Mouse (Mus musculus) hindbrain, embryonic 11.5 days (tissue): Measurements from ENCODE around the gene Kars. TPM values are rescaled to one million over a fixed set of nuclear protein-coding genes. Genes with fewer than 3 reads are reported as not detected.

ENCODE experiments used
- ATAC-seq: fragments of 200-750 bp; cut with Nextera tagmentation; 2 replicates; pipeline ENCODE4 v1.8.0; 2017; ENCODE audit warnings: mild to moderate bottlenecking, moderate TSS enrichment, moderate library complexity; ENCODE audit not compliant: low FRiP score
- DNase-seq: peaks from one replicate; pipeline ENCODE4 v3.0.0-alpha.2; 2015; ENCODE audit warnings: low spot score
- H3K27ac ChIP-seq: fragments of 300-500 bp; sonication (generic); 2 replicates; pipeline ENCODE4 v1.5.1; 2014; ENCODE audit warnings: mild to moderate bottlenecking, low read depth, low read length
- H3K27me3 ChIP-seq: fragments of 300-500 bp; sonication (generic); 2 replicates; pipeline ENCODE4 v1.6.1; 2014; ENCODE audit warnings: mild to moderate bottlenecking, low read length, moderate library complexity, mixed read lengths; ENCODE audit not compliant: control insufficient read depth, insufficient read depth
- H3K36me3 ChIP-seq: fragments of 300-500 bp; sonication (generic); 2 replicates; pipeline ENCODE4 v1.6.1; 2014; ENCODE audit warnings: mild to moderate bottlenecking, low read length, moderate library complexity, mixed read lengths; ENCODE audit not compliant: control insufficient read depth, insufficient read depth
- H3K4me1 ChIP-seq: fragments of 300-500 bp; sonication (generic); replicated peaks from 2 replicates; pipeline ENCODE4 v1.6.1; 2014; ENCODE audit warnings: low read length, mixed read lengths; ENCODE audit not compliant: control insufficient read depth, insufficient read depth
- H3K4me2 ChIP-seq: fragments of 300-500 bp; sonication (generic); replicated peaks from 2 replicates; pipeline ENCODE4 v1.6.1; 2014; ENCODE audit warnings: mild to moderate bottlenecking, low read depth, low read length
- H3K4me3 ChIP-seq: fragments of 300-500 bp; sonication (generic); 2 replicates; pipeline ENCODE4 v1.5.1; 2014; ENCODE audit warnings: low read depth, low read length
- H3K9ac ChIP-seq: fragments of 300-500 bp; sonication (generic); 2 replicates; pipeline ENCODE4 v1.6.1; 2014; ENCODE audit warnings: low read depth, low read length
- H3K9me3 ChIP-seq: fragments of 300-500 bp; sonication (generic); 2 replicates; pipeline ENCODE4 v1.6.1; 2016; ENCODE audit warnings: low read length; ENCODE audit not compliant: control insufficient read depth
- WGBS: fragments of 180-500 bp; shearing (Covaris S2); extraction: QIAGEN DNeasy Blood & Tissue Kit; methylation state at CpG from one replicate; pipeline ENCODE4 v1.1.7; 2014; 5-methylcytosine and 5-hydroxymethylcytosine counted together
- polyA plus RNA-seq: library from polyadenylated mRNA; unstranded; fragments of >200 nt; fragmentation: Nextera tagmentation; extraction: Ambion mirVana; gene quantifications from 2 replicates; pipeline ENCODE4 v1.2.1, GENCODE M21; 2014

Gene Kars
- polyA plus RNA-seq, 1 experiment from 2014 or later: 239 TPM

DNA sequence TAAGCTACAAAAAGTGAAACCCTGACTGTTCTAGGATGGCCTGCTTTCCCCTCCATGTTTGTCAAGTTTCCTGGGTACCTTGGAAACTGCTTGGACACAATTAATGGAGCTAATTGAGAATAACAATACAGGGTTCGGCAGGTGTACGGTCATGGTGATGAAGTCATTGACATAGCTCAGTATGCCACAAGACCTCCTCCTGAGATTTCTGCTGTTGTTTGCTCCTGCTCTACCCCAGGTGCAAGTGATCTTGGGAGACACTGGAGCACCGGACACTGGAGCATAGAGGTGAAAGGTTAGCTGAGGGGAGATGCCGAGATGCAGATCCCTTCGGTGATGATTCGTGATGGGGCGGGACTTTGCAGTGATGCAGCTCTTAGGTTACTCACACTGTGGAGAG lies 21.9 kb upstream of the Kars start:
- ATAC-seq: no peak
- Histone ChIP-seq H3K27me3 (no peaks in the 10 kb centered on the region), H3K9me3 (no peaks in the 10 kb centered on the region), H3K36me3 (no peaks in the 10 kb centered on the region), H3K4me3 (no peak overlapping the region), H3K4me2 (no peak overlapping the region), H3K27ac (no peak overlapping the region), H3K9ac (no peak overlapping the region), H3K4me1 (no peaks in the 10 kb centered on the region)
- DNase-seq: no peak
- WGBS: 43% methylated on average over 7 of the region's 7 CpGs

GRCm38 (mm10) chr8:112030663-112031062 lies 19.5 kb upstream of the Kars start:
- H3K27ac ChIP-seq: no peak overlapping the region
- H3K27me3 ChIP-seq: no peaks in the 10 kb centered on the region
- ATAC-seq: no peak
- no peaks in the 10 kb centered on the region for H3K36me3 ChIP-seq
- H3K9ac ChIP-seq: no peak overlapping the region
- H3K4me1 ChIP-seq: no peaks in the 10 kb centered on the region
- H3K4me2 ChIP-seq: no peak overlapping the region
- no peaks in the 10 kb centered on the region for H3K9me3 ChIP-seq
- 59% methylated on average over 6 of the region's 6 CpGs for WGBS
- H3K4me3 ChIP-seq: no peak overlapping the region
- no peak for DNase-seq

GRCm38 (mm10) chr8:112029455-112029854 lies 18.3 kb upstream of the Kars start:
- Histone ChIP-seq H3K27me3 (no peaks in the 10 kb centered on the region), H3K27ac (no peak overlapping the region), H3K9ac (no peak overlapping the region), H3K4me2 (no peak overlapping the region), H3K4me3 (no peak overlapping the region), H3K36me3 (no peaks in the 10 kb centered on the region), H3K9me3 (no peaks in the 10 kb centered on the region), H3K4me1 (no peaks in the 10 kb centered on the region)
- DNase-seq (no peak), ATAC-seq (no peak)
- 90% methylated on average over 7 of the region's 7 CpGs for WGBS

DNA sequence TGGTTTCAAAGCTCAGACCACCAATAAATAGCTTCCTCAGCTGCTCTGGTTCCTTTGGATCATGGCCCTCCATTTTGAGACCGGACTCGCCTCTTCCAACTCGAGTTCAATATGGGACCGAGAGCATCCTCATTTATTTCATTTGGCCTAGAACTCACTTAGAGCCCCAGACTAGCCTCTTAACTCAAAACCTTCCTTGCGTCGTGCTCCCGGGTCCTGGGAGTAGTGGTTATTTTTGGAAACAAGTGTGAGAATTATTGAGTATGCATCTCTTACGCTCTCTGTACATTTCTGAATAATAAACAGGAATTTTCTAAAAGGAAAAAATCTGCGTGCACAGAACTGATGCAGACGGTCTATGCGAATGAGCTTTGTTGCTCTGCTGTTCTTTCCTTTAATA lies 3.8 kb upstream of the Kars start, which contains the start of gene Gm6793:
Gene Gm6793, minus strand, starts transcription at position 101 of the 400 bp plus-strand sequence.
- Histone ChIP-seq H3K4me2 (no peak within 1 kb of the TSS), H3K27me3 (no peaks in the 10 kb centered on the region), H3K4me3 (no peak within 1 kb of the TSS), H3K36me3 (no peaks in the 10 kb centered on the region), H3K9me3 (no peaks in the 10 kb centered on the region), H3K27ac (no peak within 1 kb of the TSS), H3K4me1 (no peaks in the 10 kb centered on the region), H3K9ac (no peak within 1 kb of the TSS)
- WGBS: 94% methylated on average over 11 of the region's 11 CpGs
- no peak for DNase-seq
- ATAC-seq: no peak

DNA sequence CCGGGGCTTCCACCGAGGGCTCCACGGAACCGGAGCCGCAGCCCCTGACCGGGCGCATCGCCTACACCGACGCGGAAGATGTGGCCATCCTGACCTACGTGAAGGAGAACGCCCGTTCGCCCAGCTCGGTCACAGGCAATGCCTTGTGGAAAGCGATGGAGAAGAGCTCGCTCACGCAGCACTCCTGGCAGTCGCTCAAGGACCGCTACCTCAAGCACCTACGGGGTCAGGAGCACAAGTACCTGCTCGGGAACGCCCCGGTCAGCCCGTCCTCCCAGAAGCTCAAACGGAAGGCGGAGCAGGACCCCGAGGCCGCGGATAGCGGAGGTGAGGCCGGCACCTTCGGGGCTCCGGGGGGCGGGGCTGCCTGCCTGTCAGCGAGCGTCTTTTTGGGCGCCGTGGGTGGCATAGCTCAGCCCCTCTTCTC lies 706 bp upstream of the Kars start:
- Histone ChIP-seq H3K4me3 (peak overlapping the region; percentile 74), H3K27ac (peak overlapping the region; percentile 42), H3K4me2 (peak overlapping the region; percentile 96), H3K36me3 (no peaks in the 10 kb centered on the region), H3K4me1 (no peaks in the 10 kb centered on the region), H3K27me3 (no peaks in the 10 kb centered on the region), H3K9me3 (no peaks in the 10 kb centered on the region), H3K9ac (peak overlapping the region; percentile 68)
- under 1% methylated on average over 39 of the region's 40 CpGs for WGBS
- DNase-seq (peak; percentile 55), ATAC-seq (peak; percentile 66)

- no peak overlapping the region for H3K4me3 ChIP-seq
- H3K36me3 ChIP-seq: no peaks in the 10 kb centered on the region
- H3K4me1 ChIP-seq: no peaks in the 10 kb centered on the region
- DNase-seq: no peak
- H3K27me3 ChIP-seq: no peaks in the 10 kb centered on the region
- H3K4me2 ChIP-seq: no peak overlapping the region
- H3K9ac ChIP-seq: no peak overlapping the region
- no peak for ATAC-seq
- H3K27ac ChIP-seq: no peak overlapping the region
- no peaks in the 10 kb centered on the region for H3K9me3 ChIP-seq
- WGBS: 94% methylated on average over 7 of the region's 7 CpGs
Measured at GRCm38 (mm10) chr8:112009558-112009957, 1.6 kb downstream of the Kars start.

DNA sequence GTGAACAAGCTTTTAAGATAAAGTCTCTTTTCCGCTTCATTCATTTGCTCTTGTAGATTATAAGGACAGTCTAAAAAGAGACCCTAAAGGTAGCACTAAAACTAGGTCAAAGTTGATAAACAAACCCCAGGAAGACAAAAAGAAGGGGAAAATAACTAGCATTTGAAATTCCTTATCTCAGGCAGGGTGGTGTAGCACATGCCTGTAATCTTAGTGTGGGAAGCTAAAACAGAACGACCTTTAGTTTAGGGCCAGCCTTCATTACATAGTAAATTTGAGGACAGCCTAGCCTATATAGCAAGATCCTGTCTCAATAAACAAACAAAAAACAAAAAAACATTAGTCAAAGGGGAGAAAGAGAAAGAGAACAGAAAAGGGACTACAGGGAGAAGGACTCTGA lies 3.5 kb downstream of the Kars start:
- 95% methylated on average over 2 of the region's 2 CpGs for WGBS
- H3K4me2 ChIP-seq: no peak overlapping the region
- H3K9me3 ChIP-seq: no peaks in the 10 kb centered on the region
- ATAC-seq (no peak), DNase-seq (no peak)
- H3K36me3 ChIP-seq: peaks cover 6% of the 10 kb centered on the region; the same call in 1 of the 2 replicates
- no peak overlapping the region for H3K27ac ChIP-seq
- H3K27me3 ChIP-seq: no peaks in the 10 kb centered on the region
- H3K4me3 ChIP-seq: no peak overlapping the region
- no peaks in the 10 kb centered on the region for H3K4me1 ChIP-seq
- no peak overlapping the region for H3K9ac ChIP-seq

DNA sequence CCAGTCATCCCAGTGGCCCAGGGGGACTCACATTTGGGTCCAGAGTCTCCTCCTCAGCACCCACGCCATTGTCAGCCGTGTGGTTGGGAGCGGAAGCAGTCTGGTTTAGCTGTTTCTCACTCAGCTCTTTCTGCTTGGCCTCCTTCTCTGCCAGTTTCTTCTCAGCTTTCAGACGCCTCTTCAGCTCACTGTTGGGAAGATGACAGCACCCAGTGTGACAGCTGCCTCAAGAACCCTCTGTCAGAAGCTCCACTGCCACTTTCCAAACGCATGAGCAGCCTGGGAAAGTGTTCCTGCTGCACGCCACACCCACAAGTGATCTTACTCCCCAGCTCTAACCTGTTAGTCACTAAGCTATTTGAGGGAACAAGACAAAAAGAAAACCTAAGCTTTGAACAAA lies 5.5 kb downstream of the Kars start:
- ATAC-seq: no peak
- no peak for DNase-seq
- no peaks in the 10 kb centered on the region for H3K9me3 ChIP-seq
- H3K4me1 ChIP-seq: no peaks in the 10 kb centered on the region
- H3K4me2 ChIP-seq: no peak overlapping the region
- H3K4me3 ChIP-seq: no peak overlapping the region
- no peaks in the 10 kb centered on the region for H3K27me3 ChIP-seq
- 94% methylated on average over 6 of the region's 6 CpGs for WGBS
- H3K36me3 ChIP-seq: peaks cover 11% of the 10 kb centered on the region; the same call in 1 of the 2 replicates
- H3K27ac ChIP-seq: no peak overlapping the region
- H3K9ac ChIP-seq: no peak overlapping the region

GRCm38 (mm10) chr8:112004754-112005153 lies 6.4 kb downstream of the Kars start:
- H3K9me3 ChIP-seq: no peaks in the 10 kb centered on the region
- peaks cover 13% of the 10 kb centered on the region; the same call in 1 of the 2 replicates for H3K36me3 ChIP-seq
- ATAC-seq (no peak), DNase-seq (no peak)
- no peak overlapping the region for H3K27ac ChIP-seq
- H3K9ac ChIP-seq: no peak overlapping the region
- H3K27me3 ChIP-seq: no peaks in the 10 kb centered on the region
- H3K4me3 ChIP-seq: no peak overlapping the region
- H3K4me2 ChIP-seq: no peak overlapping the region
- no peaks in the 10 kb centered on the region for H3K4me1 ChIP-seq
